Mouse (Mus musculus) ovary, postnatal 36 days (tissue): ENCODE measurements around the gene Gnat2.
A peak's percentile ranks its signal among the peaks of the same experiment; 100 is the strongest.

Source experiments
- DNase-seq: peaks from one replicate; pipeline ENCODE4 v3.0.0; 2022; ENCODE audit warnings: low spot score, mixed read lengths

The Gnat2 gene

GRCm38 (mm10) chr3:108092536-108093115 is at the start of gene Gnat2:
TSS of gene Gnat2 (plus strand) at chr3:108092789.
- DNase-seq: no peak

GRCm38 (mm10) chr3:108044394-108045140 is 48.0 kb upstream of the Gnat2 start, which contains the start of gene Gstm4:
TSS of gene Gstm4 (minus strand) at chr3:108044894.
- DNase-seq: peak; percentile 81

GRCm38 (mm10) chr3:108046944-108047655 is 45.5 kb upstream of the Gnat2 start:
- no peak for DNase-seq

- DNase-seq: no peak
Measured at GRCm38 (mm10) chr3:108048306-108048705, 44.3 kb upstream of the Gnat2 start.

GRCm38 (mm10) chr3:108050493-108050892 is 42.1 kb upstream of the Gnat2 start:
- DNase-seq: no peak

- no peak for DNase-seq
Measured at GRCm38 (mm10) chr3:108061420-108061819, 31.2 kb upstream of the Gnat2 start.

GRCm38 (mm10) chr3:108062648-108063047 is 29.9 kb upstream of the Gnat2 start:
- peak; percentile 36 for DNase-seq

GRCm38 (mm10) chr3:108064672-108065071 is 27.9 kb upstream of the Gnat2 start:
- no peak for DNase-seq

- DNase-seq: no peak
Measured at GRCm38 (mm10) chr3:108065551-108065950, 27.0 kb upstream of the Gnat2 start.

- no peak for DNase-seq
Measured at GRCm38 (mm10) chr3:108067370-108067934, 25.1 kb upstream of the Gnat2 start.

GRCm38 (mm10) chr3:108068826-108069225 is 23.8 kb upstream of the Gnat2 start:
- no peak for DNase-seq

- peak; percentile 52 for DNase-seq
Measured at GRCm38 (mm10) chr3:108069231-108069870, 23.2 kb upstream of the Gnat2 start.

GRCm38 (mm10) chr3:108070295-108071293 is 22.0 kb upstream of the Gnat2 start:
- peak; percentile 77 for DNase-seq

- DNase-seq: no peak
Measured at GRCm38 (mm10) chr3:108072983-108073569, 19.5 kb upstream of the Gnat2 start.

GRCm38 (mm10) chr3:108076836-108077235 is 15.8 kb upstream of the Gnat2 start:
- no peak for DNase-seq

GRCm38 (mm10) chr3:108081681-108082080 is 10.9 kb upstream of the Gnat2 start:
- DNase-seq: no peak

GRCm38 (mm10) chr3:108082251-108082875 is 10.2 kb upstream of the Gnat2 start:
- no peak for DNase-seq

- DNase-seq: no peak
Measured at GRCm38 (mm10) chr3:108083161-108083560, 9.4 kb upstream of the Gnat2 start.

GRCm38 (mm10) chr3:108083904-108084407 is 8.6 kb upstream of the Gnat2 start:
- no peak for DNase-seq
